Mouse (Mus musculus): ENCODE measurements at regions not wholly inside any gene's neighbourhood (a gene's known extent, or its start where the extent isn't known, plus 50 kb on each side); places are given as distances from the start of the nearest gene placed in this dataset.

DNA sequence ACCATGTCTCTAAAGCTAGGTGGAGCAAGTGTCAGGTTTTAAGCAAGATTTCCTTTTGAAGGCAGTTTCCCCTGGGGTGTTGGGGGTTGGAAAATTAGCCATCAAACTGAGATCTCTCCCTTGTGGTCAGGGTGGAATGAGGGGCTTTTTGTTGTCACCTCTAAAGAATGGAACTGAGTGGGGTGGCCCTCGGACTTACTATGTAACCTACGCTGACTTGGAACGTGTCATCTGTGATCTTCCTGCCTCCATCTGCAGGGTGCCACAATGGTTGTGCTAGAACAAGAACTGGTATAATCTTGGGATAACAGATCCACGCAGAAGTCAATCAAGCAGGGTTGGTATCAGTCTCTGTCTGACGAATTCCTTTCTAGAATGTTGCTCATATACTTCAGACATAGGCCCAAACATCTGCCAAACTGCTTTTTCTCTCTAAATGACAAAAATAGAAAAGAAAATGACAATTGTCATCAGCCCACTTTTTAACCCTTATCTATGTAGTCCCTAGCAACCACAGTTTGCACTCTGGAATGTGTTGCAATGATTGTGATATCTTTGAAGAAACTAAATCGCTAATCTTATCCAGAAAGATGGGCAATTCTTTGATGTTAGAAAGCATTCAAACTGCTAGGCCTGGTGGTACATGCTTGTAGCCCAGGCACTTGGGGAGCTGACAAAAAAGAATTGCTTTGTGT lies 50.8 kb upstream of the Sgk1 start:
- DNase-seq = no peak

Data from gastrocnemius, postnatal 25 days (tissue).